ENCODE assay signal across 30 mouse cellular contexts in the genomic region with DNA sequence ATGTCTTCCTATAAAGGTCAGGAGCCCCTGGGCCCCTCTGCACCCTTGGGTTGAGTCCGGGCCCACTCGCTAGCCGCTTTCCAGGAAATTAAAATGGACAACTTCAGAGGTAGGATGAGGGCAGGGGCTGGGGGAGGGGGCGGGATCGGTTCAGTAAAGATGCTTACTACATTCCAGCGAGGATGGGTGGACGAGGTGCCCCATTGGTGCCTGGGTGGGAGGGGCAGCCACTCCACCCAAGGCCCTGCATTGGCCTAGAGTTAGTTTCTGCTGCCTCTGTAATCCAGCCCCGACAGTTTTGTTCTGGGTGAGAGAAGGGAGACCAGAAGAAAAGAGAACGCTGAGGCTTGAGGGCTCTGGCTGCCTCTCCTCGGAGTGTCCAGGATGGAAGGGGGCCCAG. TPM values are rescaled to one million over a fixed set of nuclear protein-coding genes. Genes with fewer than 3 reads are reported as not detected.
DNase-seq lines count a peak whose midpoint lies in the region; ATAC-seq and TF ChIP-seq lines count a peak whose summit lies in the region.
"Had no signal": no experiment of that assay in that cellular context is flagged by ENCODE, and none has a peak within 500 bp of the region (broad histone marks: within the 10 kb centered on the region; RNA-seq: fewer than 3 reads in every experiment).

No protein-coding gene starts in this region.

- 35% methylated on average over 10 of the region's 10 CpGs for WGBS in heart, embryonic 13.5 days
- WGBS in lung, postnatal 0 days = 28% methylated on average over 10 of the region's 10 CpGs
- 15% methylated on average over 10 of the region's 10 CpGs for WGBS in embryonic facial prominence, embryonic 11.5 days
- 40% methylated on average over 10 of the region's 10 CpGs for WGBS in stomach, postnatal 0 days

- peaks cover 6% of the 10 kb centered on the region; the same call in 1 of the 2 replicates for H3K36me3 ChIP-seq in heart, embryonic 13.5 days
- no peaks in the 10 kb centered on the region for H3K36me3 ChIP-seq in lung, postnatal 0 days (ENCODE audit: insufficient read depth, low read length)
- H3K36me3 ChIP-seq in embryonic facial prominence, embryonic 11.5 days (replicated peaks; ENCODE audit: control insufficient read depth, insufficient read depth, low read depth, low read length) = no peaks in the 10 kb centered on the region
- no peaks in the 10 kb centered on the region for H3K36me3 ChIP-seq in stomach, postnatal 0 days (ENCODE audit: control insufficient read depth, insufficient read depth, low read length)
- H3K36me3 ChIP-seq: midbrain, embryonic 15.5 days had no signal

- no peak overlapping the region for H3K27ac ChIP-seq in heart, embryonic 13.5 days (replicated peaks)
- H3K27ac ChIP-seq in lung, postnatal 0 days (ENCODE audit: low read length) = no peak overlapping the region
- no peak overlapping the region for H3K27ac ChIP-seq in embryonic facial prominence, embryonic 11.5 days (replicated peaks; ENCODE audit: low read depth, low read length)
- no peak overlapping the region for H3K27ac ChIP-seq in stomach, postnatal 0 days (replicated peaks)
- H3K27ac ChIP-seq: embryonic facial prominence, embryonic 13.5 days; midbrain, embryonic 15.5 days; neural tube, embryonic 13.5 days had no signal

- no peaks in the 10 kb centered on the region for H3K9me3 ChIP-seq in heart, embryonic 13.5 days
- no peaks in the 10 kb centered on the region for H3K9me3 ChIP-seq in lung, postnatal 0 days (ENCODE audit: low read length)
- H3K9me3 ChIP-seq in embryonic facial prominence, embryonic 11.5 days (replicated peaks; ENCODE audit: control insufficient read depth, low read length) = no peaks in the 10 kb centered on the region
- no peaks in the 10 kb centered on the region for H3K9me3 ChIP-seq in stomach, postnatal 0 days (ENCODE audit: control insufficient read depth, low read length)
- H3K9me3 ChIP-seq: embryonic facial prominence, embryonic 13.5 days; G1E; megakaryocyte, embryonic 14.5 days; midbrain, embryonic 15.5 days; neural tube, embryonic 13.5 days had no signal

- peaks cover 35% of the 10 kb centered on the region for H3K27me3 ChIP-seq in heart, embryonic 13.5 days (replicated peaks)
- H3K27me3 ChIP-seq in lung, postnatal 0 days (replicated peaks; ENCODE audit: insufficient read depth, low read length) = no peaks in the 10 kb centered on the region
- H3K27me3 ChIP-seq in embryonic facial prominence, embryonic 11.5 days (ENCODE audit: control insufficient read depth, insufficient read depth, low read length) = no peaks in the 10 kb centered on the region
- no peaks in the 10 kb centered on the region for H3K27me3 ChIP-seq in stomach, postnatal 0 days (ENCODE audit: control insufficient read depth, insufficient read depth, low read length)
- H3K27me3 ChIP-seq: CH12.LX; megakaryocyte, embryonic 14.5 days; midbrain, embryonic 15.5 days; neural tube, embryonic 13.5 days; Patski had no signal

- no peak for TF ChIP-seq EP300 in lung, postnatal 0 days (IDR thresholded peaks at IDR 0.05)
- no peak for TF ChIP-seq EP300 in stomach, postnatal 0 days (optimal IDR thresholded peaks at IDR 0.05)

- H3K9ac ChIP-seq in heart, embryonic 13.5 days = peak overlapping the region; percentile 10; the same call in 1 of the 2 replicates
- H3K9ac ChIP-seq in lung, postnatal 0 days (replicated peaks; ENCODE audit: low read depth) = no peak overlapping the region
- no peak overlapping the region for H3K9ac ChIP-seq in embryonic facial prominence, embryonic 11.5 days (replicated peaks; ENCODE audit: low read length)
- no peak overlapping the region for H3K9ac ChIP-seq in stomach, postnatal 0 days (ENCODE audit: low read length)
- H3K9ac ChIP-seq: embryonic facial prominence, embryonic 13.5 days; midbrain, embryonic 15.5 days; neural tube, embryonic 13.5 days had no signal

- peaks cover 24% of the 10 kb centered on the region for H3K4me1 ChIP-seq in heart, embryonic 13.5 days
- peaks cover 4% of the 10 kb centered on the region; the same call in 1 of the 2 replicates for H3K4me1 ChIP-seq in lung, postnatal 0 days (ENCODE audit: insufficient read depth, low read depth, low read length)
- peaks cover 2% of the 10 kb centered on the region; the same call in 1 of the 2 replicates for H3K4me1 ChIP-seq in embryonic facial prominence, embryonic 11.5 days (ENCODE audit: control insufficient read depth, insufficient read depth, low read length)
- H3K4me1 ChIP-seq in stomach, postnatal 0 days (replicated peaks; ENCODE audit: control insufficient read depth, insufficient read depth) = no peaks in the 10 kb centered on the region
- H3K4me1 ChIP-seq: midbrain, embryonic 15.5 days had no signal

- no peak for TF ChIP-seq CTCF in lung, postnatal 0 days (IDR thresholded peaks at IDR 0.05)
- no peak for TF ChIP-seq CTCF in stomach, postnatal 0 days (IDR thresholded peaks at IDR 0.05; ENCODE audit: low read depth)

- H3K4me3 ChIP-seq in heart, embryonic 13.5 days = no peak overlapping the region
- H3K4me3 ChIP-seq in lung, postnatal 0 days (ENCODE audit: low read depth, low read length) = no peak overlapping the region
- H3K4me3 ChIP-seq in embryonic facial prominence, embryonic 11.5 days (ENCODE audit: low read depth, low read length) = no peak overlapping the region
- no peak overlapping the region for H3K4me3 ChIP-seq in stomach, postnatal 0 days (ENCODE audit: low read depth, low read length)
- H3K4me3 ChIP-seq: embryonic facial prominence, embryonic 13.5 days; erythroblast, embryonic 14.5 days; megakaryocyte, embryonic 14.5 days; midbrain, embryonic 15.5 days; myocyte; neural tube, embryonic 13.5 days had no signal

- H3K4me2 ChIP-seq in heart, embryonic 13.5 days = no peak overlapping the region
- H3K4me2 ChIP-seq in lung, postnatal 0 days (replicated peaks; ENCODE audit: low read depth, low read length) = no peak overlapping the region
- H3K4me2 ChIP-seq in embryonic facial prominence, embryonic 11.5 days (ENCODE audit: low read depth, low read length) = no peak overlapping the region
- no peak overlapping the region for H3K4me2 ChIP-seq in stomach, postnatal 0 days (replicated peaks; ENCODE audit: low read depth)
- H3K4me2 ChIP-seq: liver, embryonic 11.5 days; midbrain, embryonic 15.5 days; neural tube, embryonic 13.5 days had no signal

- no peak for DNase-seq in heart, postnatal 25 days (ENCODE audit: low spot score)
- no peak for DNase-seq in lung, postnatal 0 days (ENCODE audit: low spot score)
- DNase-seq in lung, postnatal 25 days (ENCODE audit: low spot score) = no peak
- peak; percentile 34 for DNase-seq in embryonic facial prominence, embryonic 11.5 days (ENCODE audit: low spot score)
- no peak for DNase-seq in stomach, postnatal 0 days (ENCODE audit: low spot score)
- no peak for DNase-seq in adrenal gland, postnatal 25 days
- DNase-seq: adrenal gland, adult 8-10 months; B cell, adult 2 months; cerebellum, adult 2 months; cerebellum, postnatal 25 days; heart, postnatal 36 days; kidney, adult 2 months; kidney, postnatal 10 days; left cerebral cortex, postnatal 4 days; lung, adult 2 months; lung, postnatal 36 days; right cerebral cortex, adult 18-20 months had no signal

- ATAC-seq in heart, embryonic 13.5 days (ENCODE audit: extremely low read depth, insufficient number of reproducible peaks, low FRiP score, low TSS enrichment) = no peak
- peak; percentile 23; the same call in 1 of the 2 replicates for ATAC-seq in lung, postnatal 0 days
- ATAC-seq in embryonic facial prominence, embryonic 11.5 days (replicated peaks; ENCODE audit: insufficient number of reproducible peaks, low FRiP score, low TSS enrichment, low read depth) = no peak
- peak; percentile 11; the same call in 1 of the 2 replicates for ATAC-seq in stomach, postnatal 0 days (ENCODE audit: low FRiP score, low TSS enrichment)
- ATAC-seq: forebrain, embryonic 14.5 days; inflammation-experienced regulatory T-cells, adult 6 months; midbrain, embryonic 15.5 days; Patski had no signal

- intact Hi-C loops in heart, postnatal 25 days (cut with DNase I) = no loop called here

RNA-seq across cellular contexts. Expression of a gene that starts 17.5 kb away (rescaled TPM):
- 19.3 and 20.1 TPM in 2 replicates for polyA plus RNA-seq in heart, embryonic 13.5 days (2015; fragmentation: Nextera tagmentation; extraction: Ambion mirVana)
- 1 to 10 TPM; 9.8 to 9.9 TPM for total RNA-seq in heart, postnatal 25 days (2021)
- 19.8 and 20.1 TPM in 2 replicates for polyA plus RNA-seq in lung, postnatal 0 days (2015; fragmentation: Nextera tagmentation; extraction: Ambion mirVana)
- polyA plus RNA-seq in embryonic facial prominence, embryonic 11.5 days (2014; fragmentation: Nextera tagmentation; extraction: Ambion mirVana) = 17.2 and 22.0 TPM in 2 replicates
- 12.1 and 12.9 TPM in 2 replicates for polyA plus RNA-seq in stomach, postnatal 0 days (2015; fragmentation: Nextera tagmentation; extraction: Ambion mirVana)
- 21.0 and 23.3 TPM in 2 replicates for total RNA-seq in adrenal gland, postnatal 25 days (2021)

RNA-seq across cellular contexts. Expression of a gene that starts 17.7 kb away (rescaled TPM):
- 4.1 and 4.6 TPM in 2 replicates for polyA plus RNA-seq in heart, embryonic 13.5 days (2015; fragmentation: Nextera tagmentation; extraction: Ambion mirVana)
- 1 to 10 TPM; 4.5 to 4.8 TPM for total RNA-seq in heart, postnatal 25 days (2021)
- 1.9 and 2.9 TPM in 2 replicates for polyA plus RNA-seq in lung, postnatal 0 days (2015; fragmentation: Nextera tagmentation; extraction: Ambion mirVana)
- polyA plus RNA-seq in embryonic facial prominence, embryonic 11.5 days (2014; fragmentation: Nextera tagmentation; extraction: Ambion mirVana) = 5.7 and 7.5 TPM in 2 replicates
- polyA plus RNA-seq in stomach, postnatal 0 days (2015; fragmentation: Nextera tagmentation; extraction: Ambion mirVana) = 1.7 and 2.2 TPM in 2 replicates
- 15.4 and 22.6 TPM in 2 replicates for total RNA-seq in adrenal gland, postnatal 25 days (2021)

Comparison
In these comparisons a context has a peak if more than half of its experiments do, and no peak if none do; other contexts are left out.
1. ATAC-seq: peak in lung, postnatal 0 days (single experiment) and stomach, postnatal 0 days (single experiment); none in heart, embryonic 13.5 days (single experiment) and embryonic facial prominence, embryonic 11.5 days (single experiment).